Mouse (Mus musculus) midbrain, embryonic 15.5 days (tissue): ENCODE data around the gene Cdsn. TPM values are rescaled to one million over a fixed set of nuclear protein-coding genes. Genes with fewer than 3 reads are reported as not detected.

Source experiments
- ATAC-seq: fragments of 200-750 bp; cut with Nextera tagmentation; replicated peaks from 2 replicates; pipeline ENCODE4 v1.8.0; 2017; ENCODE audit warnings: moderate TSS enrichment
- H3K27ac ChIP-seq: fragments of 300-500 bp; sonication (generic); 2 replicates; pipeline ENCODE4 v1.5.1; 2015; ENCODE audit warnings: mild to moderate bottlenecking, inconsistent platforms
- H3K27me3 ChIP-seq: fragments of 300-500 bp; sonication (generic); replicated peaks from 2 replicates; pipeline ENCODE4 v1.6.1; 2015; ENCODE audit warnings: inconsistent platforms
- H3K36me3 ChIP-seq: fragments of 300-500 bp; sonication (generic); replicated peaks from 2 replicates; pipeline ENCODE4 v1.6.1; 2015; ENCODE audit warnings: inconsistent platforms
- H3K4me1 ChIP-seq: fragments of 300-500 bp; sonication (generic); 2 replicates; pipeline ENCODE4 v1.6.1; 2015; ENCODE audit warnings: inconsistent platforms
- H3K4me2 ChIP-seq: fragments of 300-500 bp; sonication (generic); 2 replicates; pipeline ENCODE4 v1.6.1; 2015; ENCODE audit warnings: inconsistent platforms, mild to moderate bottlenecking, moderate library complexity
- H3K4me3 ChIP-seq: fragments of 300-500 bp; sonication (generic); 2 replicates; pipeline ENCODE4 v1.5.1; 2015; ENCODE audit warnings: mild to moderate bottlenecking, inconsistent platforms
- H3K9ac ChIP-seq: fragments of 300-500 bp; sonication (generic); 2 replicates; pipeline ENCODE4 v1.6.1; 2015; ENCODE audit warnings: mild to moderate bottlenecking, inconsistent platforms
- H3K9me3 ChIP-seq: fragments of 300-500 bp; sonication (generic); 2 replicates; pipeline ENCODE4 v1.6.1; 2016; ENCODE audit warnings: inconsistent platforms
- WGBS: fragments of 180-500 bp; shearing (Covaris S2); methylation state at CpG from one replicate; pipeline ENCODE4 v1.1.7; 2015; ENCODE audit warnings: mixed read lengths; 5-methylcytosine and 5-hydroxymethylcytosine counted together
- polyA plus RNA-seq: library from polyadenylated mRNA; unstranded; fragments of >200 nt; fragmentation: Nextera tagmentation; extraction: Ambion mirVana; gene quantifications from 2 replicates; pipeline ENCODE4 v1.2.1, GENCODE M21; 2015

Cdsn gene
- polyA plus RNA-seq, 1 experiment from 2014 or later: 0.06 TPM

DNA sequence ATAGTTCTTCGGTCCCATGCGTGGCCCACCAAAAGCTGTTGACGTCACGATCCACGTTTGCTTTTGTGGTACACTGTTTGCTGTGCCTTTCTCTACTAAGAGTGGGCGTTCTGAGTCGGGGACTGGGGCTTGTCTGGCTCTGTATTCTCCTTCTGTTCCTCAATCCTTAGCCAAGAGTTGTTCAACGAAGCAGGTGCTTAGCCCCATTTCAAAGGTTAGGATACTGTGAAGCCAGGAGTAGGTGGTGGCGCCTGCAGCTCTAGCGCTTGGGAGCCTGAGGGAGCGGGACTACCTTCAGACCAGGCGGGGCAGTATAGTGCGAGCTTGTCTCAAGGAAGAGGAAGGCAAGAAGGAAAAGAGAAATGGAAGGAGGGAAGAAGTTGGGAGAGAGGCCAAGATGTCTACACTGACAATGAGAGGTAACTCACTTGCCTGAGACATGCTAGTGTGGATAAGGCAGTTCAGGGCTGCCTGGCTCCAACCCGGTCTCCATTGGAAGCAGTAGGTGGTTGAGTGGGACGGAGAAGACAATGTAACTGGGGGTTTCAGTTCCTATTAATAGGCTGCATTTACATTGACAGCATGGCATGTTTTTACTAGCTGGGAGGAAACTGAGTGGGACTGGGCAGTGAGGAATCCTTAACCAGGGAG is 9.0 kb upstream of the Cdsn start:
- no peaks in the 10 kb centered on the region for H3K9me3 ChIP-seq
- H3K4me3 ChIP-seq: no peak overlapping the region
- H3K4me1 ChIP-seq: peaks cover 12% of the 10 kb centered on the region; the same call in 1 of the 2 replicates
- H3K36me3 ChIP-seq: no peaks in the 10 kb centered on the region
- no peak overlapping the region for H3K9ac ChIP-seq
- H3K27ac ChIP-seq: no peak overlapping the region
- peak; percentile 34; the same call in 1 of the 2 replicates for ATAC-seq
- no peaks in the 10 kb centered on the region for H3K27me3 ChIP-seq
- peak overlapping the region; percentile 27 for H3K4me2 ChIP-seq
- WGBS: 72% methylated on average over 15 of the region's 15 CpGs

DNA sequence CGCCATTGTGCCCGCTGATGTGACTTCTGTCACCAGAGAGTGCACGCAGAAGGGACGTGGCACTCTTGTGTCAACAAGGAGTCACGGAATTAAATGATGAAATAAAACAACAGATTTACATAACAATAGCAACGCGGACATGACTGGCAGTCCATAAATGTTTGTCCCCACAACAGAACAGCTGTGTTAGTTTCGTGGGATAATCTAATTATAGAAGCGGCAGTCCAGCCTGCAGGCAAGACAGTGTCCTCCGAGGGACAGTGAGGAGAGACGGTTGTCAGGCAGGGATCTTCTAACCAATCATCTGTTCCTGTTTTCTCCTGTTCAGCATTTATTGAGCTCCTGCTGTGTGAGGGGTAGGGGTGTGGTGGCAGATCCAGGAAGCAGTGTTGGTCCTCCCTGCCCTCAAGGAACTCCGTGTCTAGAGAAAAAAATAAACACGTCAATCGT is 8.5 kb upstream of the Cdsn start:
- H3K4me2 ChIP-seq: peak overlapping the region; percentile 27
- peak; percentile 60 for ATAC-seq
- 13% methylated on average over 14 of the region's 14 CpGs for WGBS

DNA sequence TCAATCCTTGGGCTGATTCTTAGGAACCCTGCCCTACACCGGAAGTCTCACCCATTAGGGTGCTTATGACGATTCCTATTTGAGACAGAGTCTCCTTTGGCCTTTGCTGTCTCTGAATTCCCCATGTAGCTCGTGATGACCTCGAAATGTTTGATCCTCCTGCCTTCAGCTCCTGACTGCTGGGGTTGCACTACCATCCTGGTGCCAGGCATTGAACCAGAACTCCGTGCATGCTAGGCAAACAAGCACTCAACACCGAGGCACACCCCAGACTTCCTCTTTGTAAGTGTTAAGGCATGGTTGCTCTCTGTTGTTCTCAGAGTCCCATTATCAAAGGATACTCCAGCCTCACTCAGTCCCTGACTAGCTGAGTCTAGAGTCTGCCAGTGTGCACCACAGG is 7.9 kb upstream of the Cdsn start:
- Histone ChIP-seq H3K9me3 (no peaks in the 10 kb centered on the region), H3K27ac (no peak overlapping the region), H3K4me1 (peaks cover 12% of the 10 kb centered on the region; the same call in 1 of the 2 replicates), H3K9ac (no peak overlapping the region), H3K4me2 (no peak overlapping the region), H3K4me3 (no peak overlapping the region), H3K27me3 (no peaks in the 10 kb centered on the region), H3K36me3 (no peaks in the 10 kb centered on the region)
- ATAC-seq: no peak
- 69% methylated on average over 6 of the region's 6 CpGs for WGBS

More for the DNA sequence above, 8.5 kb upstream of the Cdsn start:
- Histone ChIP-seq H3K4me1 (peaks cover 12% of the 10 kb centered on the region; the same call in 1 of the 2 replicates), H3K9me3 (no peaks in the 10 kb centered on the region), H3K4me3 (no peak overlapping the region), H3K36me3 (no peaks in the 10 kb centered on the region), H3K27ac (no peak overlapping the region), H3K9ac (no peak overlapping the region), H3K27me3 (no peaks in the 10 kb centered on the region)

DNA sequence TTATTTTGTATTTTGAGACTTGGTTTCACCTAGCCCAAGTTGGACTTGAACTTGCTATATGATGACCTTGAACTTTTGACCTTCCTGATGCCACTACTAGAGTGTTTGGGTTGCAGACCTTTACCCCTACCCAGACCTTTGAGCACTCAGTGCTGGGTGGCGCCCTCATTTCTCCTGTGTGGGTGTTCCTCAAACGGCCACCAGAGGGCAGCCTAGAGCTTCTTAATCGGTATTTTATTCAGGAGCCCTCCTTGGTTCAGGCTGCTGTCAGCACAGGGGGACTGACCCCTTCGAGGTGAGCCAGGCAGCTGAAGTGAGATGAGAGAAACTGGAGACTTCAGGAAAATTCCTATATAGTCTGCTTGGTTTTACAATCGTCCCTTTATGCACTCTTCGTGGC is 7.2 kb upstream of the Cdsn start:
- Histone ChIP-seq H3K4me1 (peaks cover 12% of the 10 kb centered on the region; the same call in 1 of the 2 replicates), H3K4me3 (no peak overlapping the region), H3K9me3 (no peaks in the 10 kb centered on the region), H3K27me3 (no peaks in the 10 kb centered on the region), H3K27ac (no peak overlapping the region), H3K4me2 (no peak overlapping the region), H3K9ac (no peak overlapping the region), H3K36me3 (no peaks in the 10 kb centered on the region)
- ATAC-seq: peak; percentile 55; the same call in 1 of the 2 replicates
- 30% methylated on average over 6 of the region's 6 CpGs for WGBS

DNA sequence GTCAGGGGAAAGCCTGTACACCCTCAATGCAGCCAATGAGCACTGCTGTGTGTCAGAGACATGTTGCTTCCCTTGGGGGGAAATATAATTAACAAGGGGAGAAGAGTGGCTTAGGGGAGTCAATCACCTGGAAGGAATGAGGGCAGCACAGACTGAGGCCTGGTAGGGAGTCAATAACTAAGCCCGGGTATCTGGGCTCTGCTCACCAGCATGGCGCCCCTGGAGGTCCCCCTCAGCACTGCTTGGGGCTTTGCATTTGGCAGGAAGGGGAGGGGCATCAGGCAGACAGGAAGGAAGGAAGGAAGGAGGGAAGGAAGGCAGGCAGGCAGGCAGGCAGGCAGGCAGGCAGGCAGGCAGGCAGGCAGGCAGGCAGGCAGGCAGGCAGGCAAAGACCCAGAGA is 4.5 kb upstream of the Cdsn start:
- Histone ChIP-seq H3K27ac (no peak overlapping the region), H3K36me3 (no peaks in the 10 kb centered on the region), H3K4me2 (no peak overlapping the region), H3K27me3 (no peaks in the 10 kb centered on the region), H3K9ac (no peak overlapping the region), H3K4me3 (no peak overlapping the region), H3K4me1 (peaks cover 12% of the 10 kb centered on the region; the same call in 1 of the 2 replicates), H3K9me3 (no peaks in the 10 kb centered on the region)
- WGBS: 59% methylated on average over 2 of the region's 2 CpGs
- ATAC-seq: no peak

DNA sequence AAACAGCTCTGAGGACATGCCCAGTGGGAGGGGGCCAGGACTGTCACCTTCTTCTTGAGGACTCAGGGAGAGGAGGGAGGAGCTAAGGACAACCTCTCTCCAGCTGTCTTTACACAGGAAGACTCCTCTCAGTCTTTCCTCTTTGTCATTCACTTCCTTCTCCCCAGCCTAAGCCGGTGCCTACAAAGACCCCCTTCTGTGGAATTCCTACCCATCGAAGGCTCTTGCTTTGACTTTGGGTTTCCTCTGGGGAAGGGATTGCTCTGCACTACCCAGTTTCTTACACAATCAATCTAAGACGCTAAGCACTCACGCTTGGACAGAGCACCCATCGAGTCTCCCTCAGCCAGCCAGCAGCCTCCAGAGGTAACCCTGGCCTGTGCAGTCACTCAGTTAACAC is 3.3 kb upstream of the Cdsn start:
- Histone ChIP-seq H3K27ac (no peak overlapping the region), H3K27me3 (no peaks in the 10 kb centered on the region), H3K9ac (no peak overlapping the region), H3K36me3 (no peaks in the 10 kb centered on the region), H3K9me3 (no peaks in the 10 kb centered on the region), H3K4me1 (peaks cover 6% of the 10 kb centered on the region; the same call in 1 of the 2 replicates), H3K4me3 (no peak overlapping the region), H3K4me2 (no peak overlapping the region)
- ATAC-seq: no peak
- 15% methylated on average over 5 of the region's 5 CpGs for WGBS

DNA sequence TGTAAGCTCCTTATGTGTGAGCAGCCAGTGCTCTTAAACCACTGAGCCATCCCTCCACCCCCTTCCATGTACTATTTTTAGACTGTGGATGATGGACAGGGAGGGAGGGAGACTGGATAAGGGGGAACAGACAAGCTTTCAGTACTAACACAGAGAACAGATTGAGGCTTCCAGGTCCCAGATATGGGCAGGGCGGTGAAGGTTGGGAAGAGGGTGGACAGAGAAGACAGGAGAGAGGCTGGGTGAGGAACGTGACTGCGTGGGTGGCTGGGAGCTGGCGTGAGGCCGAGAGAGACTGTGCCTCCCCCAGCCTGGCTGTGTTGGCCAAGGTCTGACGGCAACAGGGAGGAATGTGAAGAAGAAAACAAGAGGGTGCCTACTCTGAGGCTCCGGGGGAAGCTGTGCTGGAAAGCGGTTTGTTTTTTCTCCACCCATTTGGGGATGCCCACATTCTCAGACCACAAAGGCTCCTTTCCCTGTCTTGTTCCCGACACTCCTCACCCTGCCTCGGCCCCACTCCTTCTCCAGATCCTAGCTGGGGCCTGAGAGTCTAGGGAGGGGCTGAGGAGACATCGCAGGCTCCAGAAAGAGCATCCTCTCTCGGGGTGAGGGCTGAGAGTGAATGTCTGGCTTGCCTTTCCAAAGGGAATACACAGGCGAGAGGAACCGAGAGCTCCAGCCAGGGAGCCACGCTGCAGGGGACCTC is 2.3 kb upstream of the Cdsn start:
- H3K9ac ChIP-seq: no peak overlapping the region
- H3K4me2 ChIP-seq: no peak overlapping the region
- H3K36me3 ChIP-seq: no peaks in the 10 kb centered on the region
- ATAC-seq: 0 out of 2 replicates have a peak, but pooled peaks have one; percentile 16
- 45% methylated on average over 15 of the region's 15 CpGs for WGBS
- H3K9me3 ChIP-seq: no peaks in the 10 kb centered on the region
- peak overlapping the region; percentile 28; the same call in 1 of the 2 replicates for H3K27ac ChIP-seq
- 0 out of 2 replicates have a peak, but pooled peaks cover 6% of the 10 kb centered on the region for H3K4me1 ChIP-seq
- H3K4me3 ChIP-seq: no peak overlapping the region
- H3K27me3 ChIP-seq: no peaks in the 10 kb centered on the region; the same call in 1 of the 2 replicates

DNA sequence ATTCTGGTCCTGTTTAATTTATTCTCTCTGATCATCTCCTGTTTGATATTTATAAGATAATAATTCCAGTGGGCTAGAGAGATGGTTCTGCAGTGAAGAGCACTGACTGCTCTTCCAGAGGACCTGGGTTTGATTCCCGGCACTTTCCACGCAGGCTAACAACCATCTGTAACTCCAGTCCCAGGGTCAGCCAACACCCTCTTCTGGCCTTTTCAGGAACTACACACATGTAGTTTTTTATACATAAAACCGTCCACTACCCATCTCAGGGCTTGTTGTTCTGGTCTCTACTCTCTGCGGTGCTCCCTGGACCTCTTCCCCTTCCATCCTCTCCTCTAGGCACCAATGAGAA is 1.8 kb upstream of the Cdsn start:
- no peaks in the 10 kb centered on the region; the same call in 1 of the 2 replicates for H3K27me3 ChIP-seq
- H3K27ac ChIP-seq: no peak overlapping the region
- no peaks in the 10 kb centered on the region for H3K9me3 ChIP-seq
- no peak overlapping the region for H3K4me3 ChIP-seq
- H3K4me1 ChIP-seq: 0 out of 2 replicates have a peak, but pooled peaks cover 6% of the 10 kb centered on the region
- no peaks in the 10 kb centered on the region for H3K36me3 ChIP-seq
- no peak overlapping the region for H3K4me2 ChIP-seq
- ATAC-seq: no peak
- no peak overlapping the region for H3K9ac ChIP-seq
- WGBS: 93% methylated on average over 4 of the region's 4 CpGs

DNA sequence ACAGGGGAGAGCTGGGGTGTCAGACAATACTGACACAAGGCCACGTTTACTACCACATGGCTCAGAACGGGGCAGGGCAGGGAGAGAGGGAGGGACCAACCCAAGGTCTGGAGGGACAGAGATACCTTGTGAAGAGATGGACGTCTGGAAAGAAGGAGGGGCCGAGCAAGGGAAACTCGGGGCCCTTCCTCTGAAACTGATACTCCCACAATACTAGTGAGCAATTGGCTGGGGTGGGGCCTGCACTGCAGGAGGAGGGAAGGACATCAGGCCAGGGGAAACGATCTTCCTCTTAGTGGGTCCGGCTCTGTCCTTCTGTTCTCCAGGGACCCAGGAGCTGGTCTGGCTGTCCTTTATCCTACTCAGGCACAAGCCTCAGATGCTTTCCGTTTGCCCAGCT is 1.1 kb upstream of the Cdsn start:
- no peak for ATAC-seq
- H3K27me3 ChIP-seq: no peaks in the 10 kb centered on the region; the same call in 1 of the 2 replicates
- H3K4me2 ChIP-seq: no peak overlapping the region
- WGBS: 57% methylated on average over 8 of the region's 8 CpGs
- no peaks in the 10 kb centered on the region for H3K36me3 ChIP-seq
- H3K4me1 ChIP-seq: 0 out of 2 replicates have a peak, but pooled peaks cover 6% of the 10 kb centered on the region
- no peak overlapping the region for H3K4me3 ChIP-seq
- no peaks in the 10 kb centered on the region for H3K9me3 ChIP-seq
- no peak overlapping the region for H3K27ac ChIP-seq
- no peak overlapping the region for H3K9ac ChIP-seq

DNA sequence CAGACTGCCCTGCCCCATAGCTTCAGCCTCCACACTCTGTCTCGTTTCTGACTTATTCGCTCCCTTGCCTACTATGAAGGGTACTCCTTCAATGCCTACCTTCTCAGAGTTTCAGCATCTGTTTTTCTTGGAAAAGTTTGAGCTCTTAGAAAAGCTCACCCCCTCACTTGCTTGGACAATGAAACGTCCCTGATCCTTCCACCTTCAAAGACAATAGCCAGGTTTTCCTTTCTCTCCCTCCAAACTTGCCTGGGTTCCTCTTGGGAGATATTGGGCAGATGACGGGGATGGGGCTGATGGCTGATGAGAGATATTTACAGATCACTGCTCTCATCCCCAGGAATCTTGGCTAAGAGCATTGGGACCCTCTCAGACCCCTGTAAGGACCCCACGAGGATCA is 2.4 kb downstream of the Cdsn start:
- no peaks in the 10 kb centered on the region for H3K36me3 ChIP-seq
- 82% methylated on average over 5 of the region's 5 CpGs for WGBS
- H3K9ac ChIP-seq: no peak overlapping the region

DNA sequence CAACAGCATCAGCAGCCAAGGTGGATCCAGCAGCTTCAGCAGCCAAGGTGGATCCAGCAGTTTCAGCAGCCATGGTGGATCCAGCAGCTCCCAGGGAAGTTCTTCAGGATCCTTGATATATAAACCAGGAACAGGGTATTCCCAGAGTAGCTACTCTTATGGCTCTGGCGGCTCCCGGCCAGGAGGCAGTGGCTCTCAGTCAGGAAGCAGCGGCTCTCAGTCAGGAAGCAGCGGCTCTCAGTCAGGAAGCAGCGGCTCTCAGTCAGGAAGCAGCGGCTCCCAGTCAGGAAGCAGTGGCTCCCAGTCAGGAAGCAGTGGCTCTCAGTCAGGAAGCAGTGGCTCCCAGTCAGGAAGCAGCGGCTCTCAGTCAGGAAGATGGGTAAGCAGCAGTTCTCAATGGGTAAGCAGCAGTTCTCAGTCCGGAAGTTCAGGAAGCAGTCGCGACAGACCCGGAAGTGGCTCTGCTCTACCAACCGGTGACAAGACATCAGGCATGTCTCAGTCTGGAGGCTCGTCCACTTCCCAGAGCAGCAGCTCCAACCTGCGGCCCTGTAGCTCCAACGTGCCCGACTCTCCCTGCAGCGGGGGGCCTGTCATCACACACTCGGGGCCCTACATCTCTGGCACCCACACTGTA is 3.0 kb downstream of the Cdsn start:
- H3K27ac ChIP-seq: no peak overlapping the region
- no peaks in the 10 kb centered on the region for H3K9me3 ChIP-seq
- H3K36me3 ChIP-seq: no peaks in the 10 kb centered on the region
- no peak overlapping the region for H3K9ac ChIP-seq
- no peaks in the 10 kb centered on the region for H3K4me1 ChIP-seq
- no peak overlapping the region for H3K4me2 ChIP-seq
- ATAC-seq: no peak
- WGBS: 94% methylated on average over 18 of the region's 18 CpGs
- no peaks in the 10 kb centered on the region; the same call in 1 of the 2 replicates for H3K27me3 ChIP-seq
- H3K4me3 ChIP-seq: no peak overlapping the region

More for the DNA sequence above, 2.4 kb downstream of the Cdsn start:
- no peaks in the 10 kb centered on the region for H3K4me1 ChIP-seq
- ATAC-seq: no peak
- no peak overlapping the region for H3K4me3 ChIP-seq
- no peak overlapping the region for H3K4me2 ChIP-seq
- no peaks in the 10 kb centered on the region; the same call in 1 of the 2 replicates for H3K27me3 ChIP-seq
- H3K27ac ChIP-seq: no peak overlapping the region
- H3K9me3 ChIP-seq: no peaks in the 10 kb centered on the region

DNA sequence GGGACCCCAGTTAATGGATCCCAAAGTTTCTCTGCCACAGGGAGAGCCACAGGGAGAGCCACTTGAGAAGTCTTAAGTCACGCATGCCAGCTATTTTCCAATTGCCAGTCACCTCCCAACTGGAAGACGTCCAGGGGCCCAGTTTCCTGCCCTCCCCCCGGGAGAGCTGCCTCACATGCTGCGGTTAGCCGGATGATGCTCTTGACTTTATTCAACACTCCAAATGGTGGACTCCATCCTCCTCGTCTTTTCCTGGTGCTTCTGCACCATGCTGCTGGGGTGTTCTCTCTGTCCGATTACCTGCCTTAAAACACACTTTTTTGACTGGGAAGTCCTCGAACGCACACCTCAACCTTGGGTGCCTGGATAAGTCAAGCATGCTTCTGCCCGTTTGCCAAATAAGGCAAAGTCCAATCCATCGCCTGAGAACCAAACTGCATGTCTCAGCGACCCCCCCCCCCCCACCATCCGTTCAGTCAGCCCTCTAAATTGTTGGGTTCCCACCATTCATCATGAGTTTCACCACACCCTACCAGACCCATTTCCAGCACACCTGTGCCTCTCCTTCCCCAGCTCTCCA is 4.3 kb downstream of the Cdsn start:
- no peak for ATAC-seq
- no peak overlapping the region for H3K4me3 ChIP-seq
- H3K9ac ChIP-seq: no peak overlapping the region
- 90% methylated on average over 13 of the region's 13 CpGs for WGBS
- H3K27ac ChIP-seq: no peak overlapping the region
- no peaks in the 10 kb centered on the region; the same call in 1 of the 2 replicates for H3K27me3 ChIP-seq
- no peaks in the 10 kb centered on the region for H3K36me3 ChIP-seq
- H3K4me1 ChIP-seq: no peaks in the 10 kb centered on the region
- no peak overlapping the region for H3K4me2 ChIP-seq
- H3K9me3 ChIP-seq: no peaks in the 10 kb centered on the region
